Mouse (Mus musculus): ENCODE results near the gene Slc23a2. TPM values are rescaled to one million over a fixed set of nuclear protein-coding genes. Genes with fewer than 3 reads are reported as not detected.

The Slc23a2 gene
- polyA plus RNA-seq, 1 experiment from 2014 or later: 19.7 TPM

DNA sequence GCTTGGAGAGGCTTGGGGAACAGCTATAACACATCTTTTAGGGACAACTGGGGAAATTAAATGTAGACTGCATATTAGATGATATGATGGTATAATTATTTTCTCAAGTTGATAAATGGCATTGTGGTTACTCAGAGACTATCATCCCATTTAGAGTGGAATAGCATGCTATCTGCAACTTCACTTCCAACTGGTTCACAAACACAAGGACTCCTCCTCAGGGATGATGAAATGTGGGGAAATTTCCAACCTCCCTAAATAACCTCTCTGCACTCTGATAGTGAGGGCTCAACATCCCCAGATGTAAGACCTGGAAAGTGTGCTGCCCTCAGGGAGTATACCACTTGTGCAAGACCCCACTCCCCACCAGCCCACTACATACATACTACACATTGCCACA lies 60.1 kb downstream of the Slc23a2 start:
- ATAC-seq (no peak), DNase-seq (ENCODE audit: low read depth, low spot score) (no peak)
- no peak for TF ChIP-seq CTCF (IDR thresholded peaks at IDR 0.05)
- no peaks in the 10 kb centered on the region for H3K27me3 ChIP-seq
- in situ Hi-C loops (cut with MboI; ENCODE audit: low pct_unique_long_range_greater_than_20kb): no loop called here
- CTCF ChIA-PET: interaction anchor here (1.6 to 2.0 kb wide), 2 partner anchors 10 to 14 kb away, joined by 6 read pairs; no protein-coding TSS in a partner anchor
- POLR2A ChIA-PET: no interaction called here

DNA sequence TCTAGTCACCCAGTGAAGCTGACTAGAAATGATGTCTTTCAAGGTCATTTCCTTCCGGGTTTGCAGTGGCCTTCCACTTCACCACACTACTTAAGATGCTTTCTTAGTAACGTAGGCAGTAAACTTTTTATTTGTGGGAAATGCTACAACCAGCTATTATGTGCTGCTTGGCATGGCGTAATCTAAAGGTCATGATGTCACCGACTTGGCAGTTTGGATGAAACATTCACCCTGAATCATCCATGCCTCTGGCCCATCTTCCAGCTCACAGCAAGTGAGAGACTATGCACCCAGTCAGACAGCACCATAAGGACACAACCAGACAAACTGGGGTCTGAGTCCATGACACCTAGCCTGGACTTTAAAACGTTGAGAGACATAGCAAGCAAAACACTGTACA lies 60.5 kb downstream of the Slc23a2 start:
- no peak for ATAC-seq
- CTCF ChIA-PET: interaction anchor here (1.6 to 2.0 kb wide), 2 partner anchors 10 to 14 kb away, joined by 6 read pairs; no protein-coding TSS in a partner anchor
- POLR2A ChIA-PET: no interaction called here
- TF ChIP-seq CTCF (IDR thresholded peaks at IDR 0.05): no peak
- H3K27me3 ChIP-seq: no peaks in the 10 kb centered on the region
- in situ Hi-C loops (cut with MboI; ENCODE audit: low pct_unique_long_range_greater_than_20kb): no loop called here
- DNase-seq (ENCODE audit: low read depth, low spot score): peak; percentile 39

DNA sequence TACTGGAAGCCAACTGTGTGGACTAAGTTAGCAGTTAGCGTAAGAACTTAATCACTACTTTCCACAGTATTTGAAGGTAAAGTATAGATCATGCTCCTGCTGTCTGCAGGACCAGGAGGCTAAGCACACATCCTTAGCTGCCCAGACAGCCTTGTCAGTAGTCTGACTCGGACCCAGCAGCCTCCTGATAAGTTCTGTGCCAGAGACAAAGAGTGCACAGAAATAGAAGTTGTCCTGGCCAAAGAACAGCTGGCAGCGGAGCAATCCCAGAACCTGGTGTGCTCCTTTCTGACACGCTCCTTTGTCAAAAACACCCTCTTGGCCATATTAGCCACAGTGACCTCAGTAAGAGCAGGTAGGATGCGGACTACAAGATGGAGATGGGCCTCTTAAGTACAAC lies 65.8 kb downstream of the Slc23a2 start:
- POLR2A ChIA-PET: no interaction called here
- CTCF ChIA-PET: no interaction called here
- DNase-seq (ENCODE audit: low read depth, low spot score): no peak
- in situ Hi-C loops (cut with MboI; ENCODE audit: low pct_unique_long_range_greater_than_20kb): no loop called here
- no peak for ATAC-seq
- no peak for TF ChIP-seq CTCF (IDR thresholded peaks at IDR 0.05)
- no peaks in the 10 kb centered on the region for H3K27me3 ChIP-seq

DNA sequence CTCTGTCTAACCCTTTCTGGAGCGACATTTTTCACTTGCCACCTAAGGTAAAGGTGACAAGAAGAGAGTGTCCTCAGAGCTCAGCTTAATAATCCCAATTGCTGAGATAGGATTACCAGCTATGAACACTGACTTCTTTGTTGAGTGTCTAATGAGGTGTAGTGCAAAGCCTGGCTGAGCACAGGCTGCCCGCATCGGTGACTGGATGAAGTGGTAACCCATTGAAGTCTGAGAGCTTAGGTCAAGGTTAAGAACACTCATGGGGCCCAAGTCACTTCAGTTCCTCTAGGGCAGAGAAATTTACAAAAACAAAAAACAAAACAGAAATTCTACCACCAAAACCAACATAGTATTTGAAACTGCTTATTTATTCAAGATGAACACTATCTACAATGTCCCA lies 71.9 kb downstream of the Slc23a2 start:
- H3K27me3 ChIP-seq: no peaks in the 10 kb centered on the region
- ATAC-seq (no peak), DNase-seq (ENCODE audit: low read depth, low spot score) (no peak)
- in situ Hi-C loops (cut with MboI; ENCODE audit: low pct_unique_long_range_greater_than_20kb): no loop called here
- ChIA-PET CTCF (interaction anchor here (1.4 kb wide), 1 partner anchor 25 kb away, joined by 3 read pairs; no protein-coding TSS in a partner anchor), POLR2A (no interaction called here)
- no peak for TF ChIP-seq CTCF (IDR thresholded peaks at IDR 0.05)

DNA sequence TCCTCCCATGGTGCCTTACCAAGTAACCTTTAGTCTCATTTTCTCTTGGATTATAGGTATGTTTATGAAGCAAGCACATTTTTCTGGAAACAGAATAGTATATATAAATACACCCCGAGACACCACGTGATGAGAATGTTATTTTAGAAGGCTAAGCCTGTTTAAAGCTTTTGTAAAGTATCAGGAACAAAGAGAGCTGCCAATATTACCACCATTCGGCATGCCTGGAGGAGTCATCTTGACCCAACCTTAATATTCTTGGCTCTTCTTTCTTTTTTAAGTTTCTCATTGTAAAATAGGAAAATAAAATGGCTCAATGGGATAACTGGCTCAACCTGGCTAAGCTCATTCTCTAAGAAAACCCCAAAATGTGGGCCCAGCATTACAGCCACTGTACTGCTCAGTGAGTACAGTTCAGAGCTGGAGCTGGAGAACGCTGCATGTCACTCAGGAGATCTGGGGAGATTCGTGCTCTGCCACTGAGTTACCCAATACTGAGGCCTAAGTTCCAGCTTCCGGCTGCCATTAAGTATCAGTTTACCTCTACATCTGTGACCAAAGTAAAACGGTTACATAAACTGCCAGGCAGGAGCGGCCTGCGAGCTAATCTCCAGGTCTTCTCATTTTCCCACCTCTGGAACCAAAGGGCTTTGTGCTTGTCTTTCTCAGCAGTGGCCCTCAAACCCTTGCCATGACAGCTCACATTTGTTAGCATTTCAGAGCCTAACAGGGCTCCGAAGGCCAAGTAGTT lies 74.7 kb downstream of the Slc23a2 start:
- TF ChIP-seq CTCF (IDR thresholded peaks at IDR 0.05): no peak
- DNase-seq (ENCODE audit: low read depth, low spot score) (no peak), ATAC-seq (no peak)
- in situ Hi-C loops (cut with MboI; ENCODE audit: low pct_unique_long_range_greater_than_20kb): no loop called here
- ChIA-PET CTCF (interaction anchor here (0.6 kb wide), 1 partner anchor 16 kb away, joined by 3 read pairs; no protein-coding TSS in a partner anchor), POLR2A (no interaction called here)
- H3K27me3 ChIP-seq: no peaks in the 10 kb centered on the region

DNA sequence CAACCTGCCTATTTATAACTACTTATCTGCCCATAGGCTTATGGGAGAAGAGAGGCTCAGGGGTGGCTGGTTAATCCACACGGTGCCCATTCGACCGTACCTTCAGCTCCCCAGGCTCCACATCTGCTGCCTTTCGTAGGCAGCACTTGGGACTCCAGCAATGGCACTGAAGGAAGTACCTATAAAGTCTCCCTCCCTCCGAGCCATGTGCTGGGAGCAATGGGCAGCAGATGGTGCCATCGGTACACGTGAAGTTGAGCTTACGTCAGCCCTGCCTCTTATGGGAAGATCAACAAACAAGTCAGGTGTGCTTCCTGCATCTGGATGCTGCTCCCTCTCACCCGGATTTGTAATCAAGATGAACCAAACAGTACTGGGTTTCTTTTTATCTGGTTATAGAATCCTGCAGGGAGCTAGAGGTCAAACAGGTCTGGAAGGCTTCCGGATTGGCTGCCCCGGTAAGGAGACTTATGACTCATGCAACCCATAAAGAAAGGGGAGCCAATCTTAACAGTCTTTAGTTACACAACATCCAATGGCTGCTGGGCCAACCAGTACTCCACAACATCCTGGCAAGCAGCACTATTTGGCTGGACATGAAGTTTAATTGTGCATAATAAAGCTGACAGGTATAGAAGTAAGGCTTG lies 80.6 kb downstream of the Slc23a2 start:
- in situ Hi-C loops (cut with MboI; ENCODE audit: low pct_unique_long_range_greater_than_20kb): no loop called here
- DNase-seq (ENCODE audit: low read depth, low spot score) (no peak), ATAC-seq (no peak)
- TF ChIP-seq CTCF (IDR thresholded peaks at IDR 0.05): no peak
- POLR2A ChIA-PET: interaction anchor here (0.8 kb wide), 1 partner anchor 151 kb away, joined by 3 read pairs; no protein-coding TSS in a partner anchor
- CTCF ChIA-PET: interaction anchor here (1.1 to 1.2 kb wide), 3 partner anchors 12 to 177 kb away, joined by 3 to 4 read pairs (median 3); no protein-coding TSS in a partner anchor
- no peaks in the 10 kb centered on the region for H3K27me3 ChIP-seq

DNA sequence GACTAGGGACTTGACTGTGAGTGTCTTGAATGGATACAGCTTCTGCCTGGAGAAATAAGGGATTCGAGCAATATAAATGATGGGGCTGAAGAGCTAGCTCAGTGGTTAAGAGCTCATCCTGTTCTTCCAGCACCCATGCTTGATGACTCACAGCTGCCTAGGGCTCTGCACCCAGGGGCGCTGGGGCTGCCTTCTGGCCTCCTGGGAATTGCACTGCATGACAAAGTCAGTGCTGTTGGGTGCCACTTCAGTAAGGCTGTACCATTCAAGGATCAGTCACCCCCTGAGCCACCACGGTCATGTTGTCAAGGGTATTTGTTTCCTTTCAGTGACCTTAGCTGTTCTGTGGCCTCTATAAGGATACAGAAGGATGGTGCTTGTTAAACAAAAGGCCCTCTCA lies 81.1 kb downstream of the Slc23a2 start:
- no peak for DNase-seq (ENCODE audit: low read depth, low spot score)
- ChIA-PET CTCF (interaction anchor here (1.1 kb wide), 3 partner anchors 13 to 81 kb away, joined by 3 to 4 read pairs (median 4); no protein-coding TSS in a partner anchor), POLR2A (interaction anchor here (0.6 to 0.8 kb wide), 2 partner anchors 78 to 151 kb away, joined by 3 read pairs; no protein-coding TSS in a partner anchor)
- in situ Hi-C loops (cut with MboI; ENCODE audit: low pct_unique_long_range_greater_than_20kb): no loop called here
- no peaks in the 10 kb centered on the region for H3K27me3 ChIP-seq
- TF ChIP-seq CTCF (IDR thresholded peaks at IDR 0.05): no peak
- no peak for ATAC-seq

DNA sequence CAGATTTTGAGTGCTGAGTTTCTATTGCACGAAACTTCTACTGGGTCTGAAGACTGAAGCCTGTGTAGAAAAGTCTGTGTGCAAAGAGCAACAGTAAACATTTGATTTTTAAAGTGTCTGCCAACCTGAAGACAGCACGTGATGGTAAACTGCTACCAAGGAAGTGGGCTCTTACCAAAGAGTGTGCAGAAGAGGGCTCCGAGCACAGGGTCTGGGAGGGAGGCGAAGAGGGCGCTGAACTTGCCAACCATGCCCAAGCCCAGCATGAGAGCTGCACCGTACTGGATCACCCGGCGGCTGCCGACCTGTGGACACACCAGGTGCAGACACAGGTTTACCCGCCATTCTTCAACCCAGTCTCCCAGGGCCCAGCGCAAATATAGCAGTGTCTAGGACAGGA lies 83.0 kb downstream of the Slc23a2 start:
- in situ Hi-C loops (cut with MboI; ENCODE audit: low pct_unique_long_range_greater_than_20kb): no loop called here
- ATAC-seq: no peak
- POLR2A ChIA-PET: interaction anchor here (0.5 kb wide), 1 partner anchor 900 kb away, joined by 3 read pairs; no protein-coding TSS in a partner anchor
- TF ChIP-seq CTCF (IDR thresholded peaks at IDR 0.05): no peak
- no peak for DNase-seq (ENCODE audit: low read depth, low spot score)
- CTCF ChIA-PET: interaction anchor here (1.7 kb wide), 1 partner anchor 79 kb away, joined by 6 read pairs; no protein-coding TSS in a partner anchor
- H3K27me3 ChIP-seq: no peaks in the 10 kb centered on the region

DNA sequence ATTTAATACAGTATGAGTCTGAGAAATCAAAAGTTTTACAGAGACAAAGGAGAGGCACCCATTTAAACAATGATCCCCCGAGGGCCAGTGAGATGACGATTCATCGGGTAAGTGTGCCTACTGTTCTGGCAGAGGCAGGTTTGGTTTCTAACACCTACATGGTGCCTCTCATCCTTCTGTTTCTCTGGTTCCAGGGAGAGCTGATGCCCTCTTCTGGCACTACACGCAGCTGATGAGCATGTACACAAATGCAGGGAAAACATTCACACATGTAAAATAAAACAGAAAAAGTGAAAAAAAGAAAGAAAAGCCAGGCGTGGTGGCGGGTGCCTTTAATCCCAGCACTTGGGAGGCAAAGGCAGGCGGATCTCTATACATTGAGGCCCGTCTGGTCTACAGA lies 85.0 kb downstream of the Slc23a2 start:
- no peaks in the 10 kb centered on the region for H3K27me3 ChIP-seq
- ChIA-PET POLR2A (interaction anchor here (0.6 kb wide), 1 partner anchor 61 kb away, joined by 3 read pairs; no protein-coding TSS in a partner anchor), CTCF (interaction anchor here (0.8 to 1.7 kb wide), 9 partner anchors 17 to 79 kb away, joined by 3 to 6 read pairs (median 3); no protein-coding TSS in a partner anchor)
- ATAC-seq: no peak
- TF ChIP-seq CTCF (IDR thresholded peaks at IDR 0.05): peak; percentile 52
- in situ Hi-C loops (cut with MboI; ENCODE audit: low pct_unique_long_range_greater_than_20kb): loop anchor here (5.0 kb wide), 1 partner anchor 73 kb away; no protein-coding TSS in a partner anchor
- DNase-seq (ENCODE audit: low read depth, low spot score): no peak

DNA sequence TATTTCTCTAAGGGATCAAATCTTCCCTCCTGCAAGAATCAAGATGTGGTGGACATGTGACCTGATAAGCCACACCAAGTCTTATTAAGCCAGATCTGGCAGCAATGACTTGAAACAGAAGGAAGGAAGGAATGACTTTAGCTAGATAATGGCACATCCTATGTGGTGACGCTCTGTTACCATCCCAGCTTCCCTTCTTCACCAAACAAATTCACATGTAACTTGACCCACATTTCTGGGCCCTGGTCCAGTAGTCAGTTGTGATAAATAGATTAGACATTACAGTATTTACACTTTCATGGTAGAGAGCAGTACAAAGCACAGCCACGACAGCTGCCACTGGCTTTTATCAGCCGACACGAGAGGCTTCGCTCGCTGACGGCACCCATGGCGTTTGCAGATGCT lies 89.6 kb downstream of the Slc23a2 start:
- ChIA-PET POLR2A (interaction anchor here (0.6 kb wide), 1 partner anchor 26 kb away, joined by 3 read pairs; no protein-coding TSS in a partner anchor), CTCF (no interaction called here)
- in situ Hi-C loops (cut with MboI; ENCODE audit: low pct_unique_long_range_greater_than_20kb): loop anchor here (5.0 kb wide), 1 partner anchor 68 kb away; no protein-coding TSS in a partner anchor
- no peak for TF ChIP-seq CTCF (IDR thresholded peaks at IDR 0.05)
- no peak for DNase-seq (ENCODE audit: low read depth, low spot score)
- H3K27me3 ChIP-seq: no peaks in the 10 kb centered on the region
- no peak for ATAC-seq

Measured in Patski (cell line).